Comparison of ENCODE assay signal across 9 mouse cellular contexts in the genomic region with DNA sequence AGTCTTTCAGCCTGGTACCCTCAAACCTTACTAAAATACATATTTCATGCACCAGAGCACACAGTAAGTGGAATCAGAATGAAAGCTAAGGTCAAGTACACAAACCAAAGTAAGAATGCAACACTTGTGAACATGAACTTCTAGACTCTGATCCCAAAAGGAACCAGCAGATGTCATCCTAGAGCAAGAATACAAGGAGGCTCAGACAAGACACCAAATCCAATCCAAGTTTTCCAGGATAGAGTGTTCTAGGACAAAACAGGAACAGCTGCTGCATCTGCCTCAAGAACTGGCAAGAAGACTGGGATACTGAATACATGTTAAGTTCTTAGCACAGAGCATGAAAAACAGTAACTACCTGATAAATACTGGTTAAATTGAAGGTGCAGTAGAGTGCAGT. TPM values are rescaled to one million over a fixed set of nuclear protein-coding genes. Genes with fewer than 3 reads are reported as not detected.
DNase-seq lines count a peak whose midpoint lies in the region; ATAC-seq and TF ChIP-seq lines count a peak whose summit lies in the region.
"Had no signal": no experiment of that assay in that cellular context is flagged by ENCODE, and none has a peak within 500 bp of the region (broad histone marks: within the 10 kb centered on the region; RNA-seq: fewer than 3 reads in every experiment).

No protein-coding gene starts in this region.

- H3K27me3 ChIP-seq in embryonic facial prominence, embryonic 11.5 days (ENCODE audit: control insufficient read depth, insufficient read depth, low read length): no peaks in the 10 kb centered on the region
- no peaks in the 10 kb centered on the region for H3K27me3 ChIP-seq in embryonic facial prominence, embryonic 10.5 days (replicated peaks; ENCODE audit: low read depth, poor library complexity, severe bottlenecking)
- H3K27me3 ChIP-seq in midbrain, embryonic 11.5 days (ENCODE audit: control insufficient read depth, insufficient read depth, low read length): no peaks in the 10 kb centered on the region
- H3K27me3 ChIP-seq: liver, embryonic 15.5 days had no signal

- no peaks in the 10 kb centered on the region for H3K4me1 ChIP-seq in embryonic facial prominence, embryonic 11.5 days (ENCODE audit: control insufficient read depth, insufficient read depth, low read length)
- H3K4me1 ChIP-seq in embryonic facial prominence, embryonic 10.5 days: no peaks in the 10 kb centered on the region
- no peaks in the 10 kb centered on the region for H3K4me1 ChIP-seq in midbrain, embryonic 11.5 days (ENCODE audit: control insufficient read depth, insufficient read depth, low read length)
- H3K4me1 ChIP-seq: liver, embryonic 15.5 days had no signal

- TF ChIP-seq CTCF in left cerebral cortex, adult 2 months (IDR thresholded peaks at IDR 0.05): peak; percentile 54

- no peak for ATAC-seq in embryonic facial prominence, embryonic 11.5 days (replicated peaks; ENCODE audit: insufficient number of reproducible peaks, low FRiP score, low TSS enrichment, low read depth)
- no peak for ATAC-seq in midbrain, embryonic 11.5 days (ENCODE audit: low FRiP score)

- H3K27ac ChIP-seq in embryonic facial prominence, embryonic 11.5 days (replicated peaks; ENCODE audit: low read depth, low read length): no peak overlapping the region
- no peak overlapping the region for H3K27ac ChIP-seq in embryonic facial prominence, embryonic 10.5 days (replicated peaks)
- H3K27ac ChIP-seq in left cerebral cortex, adult 2 months: no peak overlapping the region
- H3K27ac ChIP-seq in midbrain, embryonic 11.5 days (ENCODE audit: low read depth, low read length): no peak overlapping the region
- H3K27ac ChIP-seq: liver, embryonic 15.5 days had no signal

- H3K4me2 ChIP-seq in embryonic facial prominence, embryonic 11.5 days (ENCODE audit: low read depth, low read length): no peak overlapping the region
- H3K4me2 ChIP-seq in midbrain, embryonic 11.5 days: no peak overlapping the region
- H3K4me2 ChIP-seq: liver, embryonic 15.5 days had no signal

- H3K9me3 ChIP-seq in embryonic facial prominence, embryonic 11.5 days (replicated peaks; ENCODE audit: control insufficient read depth, low read length): no peaks in the 10 kb centered on the region
- no peaks in the 10 kb centered on the region for H3K9me3 ChIP-seq in embryonic facial prominence, embryonic 10.5 days
- no peaks in the 10 kb centered on the region for H3K9me3 ChIP-seq in midbrain, embryonic 11.5 days (ENCODE audit: control insufficient read depth, low read length)
- H3K9me3 ChIP-seq: liver, embryonic 15.5 days had no signal

- DNase-seq in embryonic facial prominence, embryonic 11.5 days (ENCODE audit: low spot score): peak; percentile 8
- DNase-seq in embryonic facial prominence, embryonic 10.5 days (ENCODE audit: low spot score): no peak
- DNase-seq in left cerebral cortex, adult 2 months (ENCODE audit: extremely low spot score in 1 of 2, low spot score in 2 of 2): peak in 1 of 2 experiments; percentile 6
- DNase-seq in left cerebral cortex, postnatal 36 days (ENCODE audit: low spot score in 2 of 2): no peak
- DNase-seq in R1 (ENCODE audit: low read depth, low spot score): peak; percentile 8
- DNase-seq in left cerebral cortex, postnatal 25 days (ENCODE audit: low spot score in 2 of 2): peak; percentile 9 to 39
- DNase-seq in spleen, adult 12 weeks (ENCODE audit: low spot score): no peak
- DNase-seq in midbrain, embryonic 11.5 days (ENCODE audit: low spot score, missing footprints): no peak

- no peak overlapping the region for H3K4me3 ChIP-seq in embryonic facial prominence, embryonic 11.5 days (ENCODE audit: low read depth, low read length)
- no peak overlapping the region for H3K4me3 ChIP-seq in embryonic facial prominence, embryonic 10.5 days
- H3K4me3 ChIP-seq in left cerebral cortex, adult 2 months: no peak overlapping the region
- H3K4me3 ChIP-seq in midbrain, embryonic 11.5 days (ENCODE audit: low read depth, low read length): no peak overlapping the region
- H3K4me3 ChIP-seq: liver, embryonic 15.5 days had no signal

- intact Hi-C loops in left cerebral cortex, adult 2 months (cut with DNase I): loop anchor here (5.0 kb wide), 2 partner anchors 119 to 164 kb away; a partner anchor contains a TSS
- intact Hi-C loops in left cerebral cortex, postnatal 36 days (cut with DNase I): no loop called here
- intact Hi-C loops in left cerebral cortex, postnatal 25 days (cut with DNase I): no loop called here

- no peaks in the 10 kb centered on the region for H3K36me3 ChIP-seq in embryonic facial prominence, embryonic 11.5 days (replicated peaks; ENCODE audit: control insufficient read depth, insufficient read depth, low read depth, low read length)
- no peaks in the 10 kb centered on the region for H3K36me3 ChIP-seq in embryonic facial prominence, embryonic 10.5 days (replicated peaks)
- no peaks in the 10 kb centered on the region for H3K36me3 ChIP-seq in midbrain, embryonic 11.5 days (ENCODE audit: control insufficient read depth, insufficient read depth, low read length)
- H3K36me3 ChIP-seq: liver, embryonic 15.5 days had no signal

- no peak overlapping the region for H3K9ac ChIP-seq in embryonic facial prominence, embryonic 11.5 days (replicated peaks; ENCODE audit: low read length)
- no peak overlapping the region for H3K9ac ChIP-seq in midbrain, embryonic 11.5 days (ENCODE audit: low read length)
- H3K9ac ChIP-seq: liver, embryonic 15.5 days had no signal

RNA-seq across cellular contexts. Expression of a gene that starts 4.6 kb away (rescaled TPM):
- polyA plus RNA-seq in embryonic facial prominence, embryonic 11.5 days (2014; fragmentation: Nextera tagmentation; extraction: Ambion mirVana): 0.21 TPM in 1 of 2 replicates, not detected in the other
- not detected in 2 replicates for polyA plus RNA-seq in embryonic facial prominence, embryonic 10.5 days (2016; fragmentation: Nextera tagmentation; extraction: Ambion mirVana)
- not detected for total RNA-seq in left cerebral cortex, adult 2 months (2021)
- not detected for total RNA-seq in left cerebral cortex, postnatal 36 days (2021)
- total RNA-seq in left cerebral cortex, postnatal 25 days (2021): not detected
- polyA plus RNA-seq in midbrain, embryonic 11.5 days (2014; fragmentation: Nextera tagmentation; extraction: Ambion mirVana): not detected in 2 replicates
- polyA plus RNA-seq: liver, embryonic 15.5 days had no signal

RNA-seq across cellular contexts. Expression of a gene that starts 8.4 kb away (rescaled TPM):
- polyA plus RNA-seq in embryonic facial prominence, embryonic 11.5 days (2014; fragmentation: Nextera tagmentation; extraction: Ambion mirVana): not detected in 2 replicates
- not detected in 2 replicates for polyA plus RNA-seq in embryonic facial prominence, embryonic 10.5 days (2016; fragmentation: Nextera tagmentation; extraction: Ambion mirVana)
- not detected for total RNA-seq in left cerebral cortex, adult 2 months (2021)
- not detected for total RNA-seq in left cerebral cortex, postnatal 36 days (2021)
- total RNA-seq in left cerebral cortex, postnatal 25 days (2021): not detected
- polyA plus RNA-seq in midbrain, embryonic 11.5 days (2014; fragmentation: Nextera tagmentation; extraction: Ambion mirVana): not detected in 2 replicates
- polyA plus RNA-seq: liver, embryonic 15.5 days had no signal

RNA-seq across cellular contexts. Expression of a gene that starts 30.2 kb away (rescaled TPM):
- not detected in 2 replicates for polyA plus RNA-seq in embryonic facial prominence, embryonic 11.5 days (2014; fragmentation: Nextera tagmentation; extraction: Ambion mirVana)
- polyA plus RNA-seq in embryonic facial prominence, embryonic 10.5 days (2016; fragmentation: Nextera tagmentation; extraction: Ambion mirVana): not detected in 2 replicates
- total RNA-seq in left cerebral cortex, adult 2 months (2021): not detected
- total RNA-seq in left cerebral cortex, postnatal 36 days (2021): not detected
- total RNA-seq in left cerebral cortex, postnatal 25 days (2021): not detected
- not detected in 2 replicates for polyA plus RNA-seq in midbrain, embryonic 11.5 days (2014; fragmentation: Nextera tagmentation; extraction: Ambion mirVana)
- polyA plus RNA-seq: liver, embryonic 15.5 days had no signal

RNA-seq across cellular contexts. Expression of a gene that starts 35.1 kb away (rescaled TPM):
- polyA plus RNA-seq in embryonic facial prominence, embryonic 11.5 days (2014; fragmentation: Nextera tagmentation; extraction: Ambion mirVana): not detected in 2 replicates
- not detected in 2 replicates for polyA plus RNA-seq in embryonic facial prominence, embryonic 10.5 days (2016; fragmentation: Nextera tagmentation; extraction: Ambion mirVana)
- total RNA-seq in left cerebral cortex, adult 2 months (2021): not detected
- total RNA-seq in left cerebral cortex, postnatal 36 days (2021): not detected
- total RNA-seq in left cerebral cortex, postnatal 25 days (2021): not detected
- polyA plus RNA-seq in midbrain, embryonic 11.5 days (2014; fragmentation: Nextera tagmentation; extraction: Ambion mirVana): not detected in 2 replicates
- polyA plus RNA-seq: liver, embryonic 15.5 days had no signal

Comparison
In these comparisons a context has a peak if more than half of its experiments do, and no peak if none do; other contexts are left out.
1. DNase-seq: peak in embryonic facial prominence, embryonic 11.5 days (single experiment), R1 (single experiment) and left cerebral cortex, postnatal 25 days (2 of 2); none in embryonic facial prominence, embryonic 10.5 days (single experiment), left cerebral cortex, postnatal 36 days (0 of 2), spleen, adult 12 weeks (single experiment) and midbrain, embryonic 11.5 days (single experiment).